Mouse (Mus musculus) heart, postnatal 0 days (tissue): ENCODE measurements around the gene Nup35. TPM values are rescaled to one million over a fixed set of nuclear protein-coding genes. Genes with fewer than 3 reads are reported as not detected.

Experiments used
- ATAC-seq: fragments of 200-750 bp; cut with Nextera tagmentation; 2 replicates; pipeline ENCODE4 v1.8.0; 2017; ENCODE audit warnings: low read depth, moderate number of reproducible peaks, moderate library complexity; ENCODE audit not compliant: insufficient read depth
- DNase-seq: peaks from one replicate; pipeline ENCODE4 v3.0.0-alpha.2; 2016; ENCODE audit warnings: low spot score
- H3K27ac ChIP-seq: fragments of 300-500 bp; sonication (generic); 2 replicates; pipeline ENCODE4 v1.5.1; 2014; ENCODE audit warnings: low read depth, mild to moderate bottlenecking
- H3K27me3 ChIP-seq: fragments of 300-500 bp; sonication (generic); 2 replicates; pipeline ENCODE4 v1.6.1; 2014; ENCODE audit warnings: low read length, mixed read lengths; ENCODE audit not compliant: control insufficient read depth, insufficient read depth
- H3K36me3 ChIP-seq: fragments of 300-500 bp; sonication (generic); replicated peaks from 2 replicates; pipeline ENCODE4 v1.6.1; 2014; ENCODE audit warnings: low read length, mixed read lengths; ENCODE audit not compliant: control insufficient read depth, insufficient read depth
- H3K4me1 ChIP-seq: fragments of 300-500 bp; sonication (generic); 2 replicates; pipeline ENCODE4 v1.6.1; 2014; ENCODE audit warnings: antibody characterized with exemption; ENCODE audit not compliant: control insufficient read depth, insufficient read depth
- H3K4me2 ChIP-seq: fragments of 300-500 bp; sonication (generic); 2 replicates; pipeline ENCODE4 v1.6.1; 2014; ENCODE audit warnings: low read depth, mild to moderate bottlenecking, low read length, moderate library complexity
- H3K4me3 ChIP-seq: fragments of 300-500 bp; sonication (generic); 2 replicates; pipeline ENCODE4 v1.5.1; 2014; ENCODE audit warnings: low read depth, low read length
- H3K9ac ChIP-seq: fragments of 300-500 bp; sonication (generic); replicated peaks from 2 replicates; pipeline ENCODE4 v1.6.1; 2014; ENCODE audit warnings: low read depth, low read length, mixed read lengths
- H3K9me3 ChIP-seq: fragments of 300-500 bp; sonication (generic); replicated peaks from 2 replicates; pipeline ENCODE4 v1.6.1; 2016; ENCODE audit warnings: low read length; ENCODE audit not compliant: control insufficient read depth
- CTCF ChIP-seq: IDR thresholded peaks from 2 replicates; pipeline ENCODE4 v1.5.1; 2016; ENCODE audit warnings: antibody characterized with exemption, control low read depth, low read depth
- EP300 ChIP-seq: IDR thresholded peaks from 2 replicates; pipeline ENCODE4 v1.6.1; 2016; ENCODE audit warnings: antibody characterized with exemption, low read depth
- WGBS: fragments of 180-500 bp; shearing (Covaris S2); extraction: QIAGEN DNeasy Blood & Tissue Kit; methylation state at CpG from one replicate; pipeline ENCODE4 v1.1.7; 2014; 5-methylcytosine and 5-hydroxymethylcytosine counted together
- polyA plus RNA-seq: library from polyadenylated mRNA; unstranded; fragments of >200 nt; fragmentation: Nextera tagmentation; extraction: Ambion mirVana; gene quantifications from 2 replicates; pipeline ENCODE4 v1.2.1, GENCODE M21; 2015
- total RNA-seq: library from RNA; depleted of rRNA; stranded (reverse); fragments of >200 nt; gene quantifications from 2 replicates; pipeline ENCODE4 v1.2.3, GENCODE M21; 2014; ENCODE audit warnings: low replicate concordance

The Nup35 gene
- total and polyA plus RNA-seq, 2 experiments from 2014 or later = 9.1 to 15.0 TPM

- DNase-seq = no peak
- TF ChIP-seq CTCF = no peak
- Histone ChIP-seq H3K4me1 (peaks cover 4% of the 10 kb centered on the region; the same call in 1 of the 2 replicates), H3K27ac (no peak overlapping the region), H3K9me3 (no peaks in the 10 kb centered on the region), H3K36me3 (peaks cover 17% of the 10 kb centered on the region), H3K4me2 (peak overlapping the region; percentile 84), H3K27me3 (no peaks in the 10 kb centered on the region), H3K4me3 (peak overlapping the region; percentile 65), H3K9ac (peak overlapping the region; percentile 55)
- no peak for ATAC-seq
- WGBS = 13% methylated on average over 8 of the region's 8 CpGs
These were observed 22.4 kb downstream of the Nup35 start for GRCm38 (mm10) chr2:80639398-80639797.

GRCm38 (mm10) chr2:80639864-80640263 is 22.8 kb downstream of the Nup35 start:
- H3K9ac ChIP-seq = no peak overlapping the region
- TF ChIP-seq EP300 = no peak
- no peak for TF ChIP-seq CTCF
- ATAC-seq = no peak

DNA sequence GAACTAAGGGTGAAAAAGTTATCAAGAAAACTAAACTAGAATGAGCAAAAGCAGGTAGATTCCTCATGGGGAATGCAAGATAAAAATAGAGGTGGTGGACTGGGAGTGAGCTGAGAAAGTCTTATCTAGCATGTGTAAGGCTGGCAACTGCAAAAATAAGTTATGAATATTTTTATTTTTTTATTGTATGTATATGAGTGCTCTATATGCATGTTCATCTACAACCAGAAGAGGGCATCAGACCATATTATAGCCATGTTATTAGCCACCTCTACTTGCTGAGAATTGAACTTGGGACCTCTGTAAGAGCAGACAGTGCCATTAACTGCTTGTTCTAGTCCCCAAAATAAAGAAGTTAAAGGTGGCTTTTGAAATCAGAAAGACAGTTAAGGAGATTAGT is 44.4 kb downstream of the Nup35 start:
- H3K9me3 ChIP-seq = no peaks in the 10 kb centered on the region
- no peak overlapping the region for H3K4me2 ChIP-seq
- no peak overlapping the region for H3K4me3 ChIP-seq
- no peak for TF ChIP-seq EP300
- peaks cover 20% of the 10 kb centered on the region for H3K36me3 ChIP-seq
- no peak for ATAC-seq
- no peak overlapping the region for H3K9ac ChIP-seq
- no peaks in the 10 kb centered on the region for H3K4me1 ChIP-seq
- no peak for DNase-seq
- H3K27me3 ChIP-seq = no peaks in the 10 kb centered on the region
- no peak overlapping the region for H3K27ac ChIP-seq

More at GRCm38 (mm10) chr2:80639864-80640263, 22.8 kb downstream of the Nup35 start:
- H3K36me3 ChIP-seq = peaks cover 20% of the 10 kb centered on the region
- H3K4me3 ChIP-seq = peak overlapping the region; percentile 65; the same call in 1 of the 2 replicates
- no peaks in the 10 kb centered on the region for H3K27me3 ChIP-seq
- no peak for DNase-seq
- whole genome bisulfite sequencing = 47% methylated on average over 3 of the region's 3 CpGs
- H3K4me1 ChIP-seq = peaks cover 4% of the 10 kb centered on the region; the same call in 1 of the 2 replicates
- no peaks in the 10 kb centered on the region for H3K9me3 ChIP-seq
- H3K27ac ChIP-seq = no peak overlapping the region
- no peak overlapping the region; the same call in 1 of the 2 replicates for H3K4me2 ChIP-seq

DNA sequence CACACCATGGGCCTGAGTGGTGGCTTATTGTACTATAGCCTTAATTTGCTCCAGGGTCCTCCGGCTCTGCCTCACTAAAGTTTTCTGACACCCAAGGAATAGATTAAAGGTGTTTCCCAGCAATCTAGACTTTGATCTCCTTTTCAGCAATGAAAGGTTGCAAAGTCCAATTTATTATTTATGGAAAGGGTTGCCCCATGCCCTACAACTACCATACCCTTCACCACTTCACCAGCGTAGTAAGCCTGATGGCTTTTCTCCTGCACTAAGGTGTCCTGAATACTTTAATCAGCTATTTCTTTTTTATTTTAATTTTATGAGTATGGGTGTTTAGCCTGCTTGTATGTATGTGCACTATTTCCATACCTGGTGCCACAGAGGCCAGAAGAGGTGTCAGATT is 45.6 kb downstream of the Nup35 start:
- Histone ChIP-seq H3K4me1 (no peaks in the 10 kb centered on the region), H3K4me3 (no peak overlapping the region), H3K9me3 (no peaks in the 10 kb centered on the region), H3K36me3 (peaks cover 12% of the 10 kb centered on the region), H3K9ac (no peak overlapping the region), H3K27me3 (no peaks in the 10 kb centered on the region), H3K27ac (no peak overlapping the region), H3K4me2 (no peak overlapping the region)
- DNase-seq (no peak), ATAC-seq (no peak)
- TF ChIP-seq CTCF (no peak), EP300 (no peak)
- 93% methylated on average over 2 of the region's 2 CpGs for WGBS

GRCm38 (mm10) chr2:80667396-80667964 is 50.4 kb downstream of the Nup35 start:
- DNase-seq (no peak), ATAC-seq (no peak)
- no peak overlapping the region for H3K27ac ChIP-seq
- H3K36me3 ChIP-seq = 0 out of 2 replicates have a peak, but pooled peaks cover 6% of the 10 kb centered on the region
- no peak for TF ChIP-seq EP300
- TF ChIP-seq CTCF = no peak
- no peaks in the 10 kb centered on the region for H3K9me3 ChIP-seq
- WGBS = 90% methylated on average over 5 of the region's 5 CpGs
- H3K4me1 ChIP-seq = no peaks in the 10 kb centered on the region
- H3K4me3 ChIP-seq = no peak overlapping the region
- no peak overlapping the region for H3K9ac ChIP-seq
- H3K27me3 ChIP-seq = no peaks in the 10 kb centered on the region
- H3K4me2 ChIP-seq = no peak overlapping the region
